Mouse (Mus musculus): ENCODE measurements around the gene Gm37240.

The Gm37240 gene

GRCm38 (mm10) chr3:84771980-84772379, 1115.3 kb downstream of the Gm37240 start:
- no peak for DNase-seq (ENCODE audit: low spot score in 2 of 2)

- no peak for DNase-seq (ENCODE audit: low spot score in 2 of 2)
These were observed 1116.8 kb downstream of the Gm37240 start for GRCm38 (mm10) chr3:84770518-84770917.

- DNase-seq (ENCODE audit: low spot score in 2 of 2) = no peak
These were observed 1117.9 kb downstream of the Gm37240 start for GRCm38 (mm10) chr3:84769411-84769810.

GRCm38 (mm10) chr3:84768940-84769339, 1118.4 kb downstream of the Gm37240 start:
- DNase-seq (ENCODE audit: low spot score in 2 of 2) = no peak

GRCm38 (mm10) chr3:84753816-84754215, 1133.5 kb downstream of the Gm37240 start:
- no peak for DNase-seq (ENCODE audit: low spot score in 2 of 2)

GRCm38 (mm10) chr3:84749222-84749621, 1138.1 kb downstream of the Gm37240 start:
- no peak for DNase-seq (ENCODE audit: low spot score in 2 of 2)

- DNase-seq (ENCODE audit: low spot score in 2 of 2) = no peak
These were observed 1139.2 kb downstream of the Gm37240 start for GRCm38 (mm10) chr3:84748139-84748538.

- DNase-seq (ENCODE audit: low spot score in 2 of 2) = peak; percentile 57 to 60
These were observed 1141.7 kb downstream of the Gm37240 start for GRCm38 (mm10) chr3:84745537-84746189.

- DNase-seq (ENCODE audit: low spot score in 2 of 2) = no peak
These were observed 1142.6 kb downstream of the Gm37240 start for GRCm38 (mm10) chr3:84744707-84745106.

- no peak for DNase-seq (ENCODE audit: low spot score in 2 of 2)
These were observed 1147.2 kb downstream of the Gm37240 start for GRCm38 (mm10) chr3:84740050-84740596.

GRCm38 (mm10) chr3:84737137-84737536, 1150.2 kb downstream of the Gm37240 start:
- no peak for DNase-seq (ENCODE audit: low spot score in 2 of 2)

GRCm38 (mm10) chr3:84735716-84736115, 1151.6 kb downstream of the Gm37240 start:
- no peak for DNase-seq (ENCODE audit: low spot score in 2 of 2)

- no peak for DNase-seq (ENCODE audit: low spot score in 2 of 2)
These were observed 1154.8 kb downstream of the Gm37240 start for GRCm38 (mm10) chr3:84732516-84732915.

GRCm38 (mm10) chr3:84732016-84732502, 1155.3 kb downstream of the Gm37240 start:
- no peak for DNase-seq (ENCODE audit: low spot score in 2 of 2)

GRCm38 (mm10) chr3:84731403-84732015, 1155.8 kb downstream of the Gm37240 start:
- no peak for DNase-seq (ENCODE audit: low spot score in 2 of 2)

GRCm38 (mm10) chr3:84731003-84731402, 1156.3 kb downstream of the Gm37240 start:
- no peak for DNase-seq (ENCODE audit: low spot score in 2 of 2)

- no peak for DNase-seq (ENCODE audit: low spot score in 2 of 2)
These were observed 1157.5 kb downstream of the Gm37240 start for GRCm38 (mm10) chr3:84729806-84730205.

GRCm38 (mm10) chr3:84723996-84724395, 1163.3 kb downstream of the Gm37240 start:
- DNase-seq (ENCODE audit: low spot score in 2 of 2) = no peak

- no peak for DNase-seq (ENCODE audit: low spot score in 2 of 2)
These were observed 1164.6 kb downstream of the Gm37240 start for GRCm38 (mm10) chr3:84722680-84723079.

GRCm38 (mm10) chr3:84715073-84715768, 1172.1 kb downstream of the Gm37240 start:
- DNase-seq (ENCODE audit: low spot score in 2 of 2) = no peak

GRCm38 (mm10) chr3:84712941-84713340, 1174.4 kb downstream of the Gm37240 start:
- no peak for DNase-seq (ENCODE audit: low spot score in 2 of 2)

GRCm38 (mm10) chr3:84710723-84711122, 1176.6 kb downstream of the Gm37240 start:
- no peak for DNase-seq (ENCODE audit: low spot score in 2 of 2)

Data from frontal cortex, postnatal 14 days (tissue).